Mouse (Mus musculus): ENCODE measurements at regions not wholly inside any gene's neighbourhood (a gene's known extent, or its start where the extent isn't known, plus 50 kb on each side); places are given as distances from the start of the nearest gene placed in this dataset.
A peak's percentile ranks its signal among the peaks of the same experiment; 100 is the strongest.
"Not testable (repeated sequence)": the region's sequence is repeated elsewhere in the genome, so short reads cannot be mapped to it uniquely, and the experiment has no call there.

DNA sequence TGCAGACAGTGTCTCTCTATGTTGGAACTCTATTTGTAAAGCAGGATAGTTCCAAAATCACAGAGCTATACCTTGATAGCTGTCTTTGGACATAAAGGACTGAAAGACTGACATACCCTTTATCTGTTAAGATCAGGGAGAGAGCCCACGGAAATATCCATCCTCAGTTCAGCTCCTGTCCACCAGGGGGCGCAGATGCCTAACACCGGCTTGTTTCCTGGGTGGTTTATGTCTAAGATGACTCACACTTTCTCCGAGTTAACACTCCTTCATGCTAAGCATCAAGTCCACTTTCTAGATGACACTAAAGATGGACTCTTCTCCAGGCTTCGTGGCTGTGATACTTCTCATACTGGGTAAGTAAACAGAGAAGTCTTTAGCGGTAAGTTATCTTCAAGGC is 636.8 kb upstream of the Olfr1507 start:
- TF ChIP-seq CTCF (IDR thresholded peaks at IDR 0.05; ENCODE audit: extremely low read depth, insufficient read depth, insufficient read length, insufficient replicate concordance) = peak; percentile 58; the same call in 1 of the 2 replicates
- not testable (repeated sequence) for TF ChIP-seq POLR2A (IDR thresholded peaks at IDR 0.05; ENCODE audit: low read depth, low read length)

Measured in spleen, adult 2 months (tissue).